Mouse (Mus musculus) forebrain, embryonic 16.5 days (tissue): ENCODE measurements around the gene Agtpbp1. TPM values are rescaled to one million over a fixed set of nuclear protein-coding genes. Genes with fewer than 3 reads are reported as not detected.
"Not testable (repeated sequence)": the region's sequence is repeated elsewhere in the genome, so short reads cannot be mapped to it uniquely, and the experiment has no call there.

Experiments used
- ATAC-seq: fragments of 200-750 bp; cut with Nextera tagmentation; 2 replicates; pipeline ENCODE4 v1.8.0; 2017; ENCODE audit warnings: mild to moderate bottlenecking, moderate library complexity
- H3K27ac ChIP-seq: fragments of 300-500 bp; sonication (generic); 2 replicates; pipeline ENCODE4 v1.5.1; 2014; ENCODE audit warnings: low read length, control low read depth
- H3K27me3 ChIP-seq: fragments of 300-500 bp; sonication (generic); replicated peaks from 2 replicates; pipeline ENCODE4 v1.6.1; 2014; ENCODE audit warnings: low read length; ENCODE audit not compliant: control insufficient read depth, insufficient read depth
- H3K36me3 ChIP-seq: fragments of 300-500 bp; sonication (generic); 2 replicates; pipeline ENCODE4 v1.6.1; 2014; ENCODE audit not compliant: control insufficient read depth, insufficient read depth
- H3K4me1 ChIP-seq: fragments of 300-500 bp; sonication (generic); replicated peaks from 2 replicates; pipeline ENCODE4 v1.6.1; 2014; ENCODE audit warnings: low read length; ENCODE audit not compliant: control insufficient read depth, insufficient read depth
- H3K4me2 ChIP-seq: fragments of 300-500 bp; sonication (generic); 2 replicates; pipeline ENCODE4 v1.6.1; 2014; ENCODE audit warnings: mild to moderate bottlenecking, low read length, control low read depth
- H3K4me3 ChIP-seq: fragments of 300-500 bp; sonication (generic); replicated peaks from 2 replicates; pipeline ENCODE4 v1.5.1; 2014; ENCODE audit warnings: mild to moderate bottlenecking, low read length, control low read depth
- H3K9ac ChIP-seq: fragments of 300-500 bp; sonication (generic); replicated peaks from 2 replicates; pipeline ENCODE4 v1.6.1; 2014; ENCODE audit warnings: low read depth, low read length, control low read depth
- H3K9me3 ChIP-seq: fragments of 300-500 bp; sonication (generic); 2 replicates; pipeline ENCODE4 v1.6.1; 2016; ENCODE audit warnings: low read length; ENCODE audit not compliant: control insufficient read depth
- WGBS: fragments of 180-500 bp; shearing (Covaris S2); extraction: QIAGEN DNeasy Blood & Tissue Kit; methylation state at CpG from one replicate; pipeline ENCODE4 v1.1.7; 2014; 5-methylcytosine and 5-hydroxymethylcytosine counted together
- polyA plus RNA-seq: library from polyadenylated mRNA; unstranded; fragments of >200 nt; fragmentation: Nextera tagmentation; extraction: Ambion mirVana; gene quantifications from 2 replicates; pipeline ENCODE4 v1.2.1, GENCODE M21; 2015

Agtpbp1 gene
- polyA plus RNA-seq, 1 experiment from 2014 or later: 56.1 TPM

DNA sequence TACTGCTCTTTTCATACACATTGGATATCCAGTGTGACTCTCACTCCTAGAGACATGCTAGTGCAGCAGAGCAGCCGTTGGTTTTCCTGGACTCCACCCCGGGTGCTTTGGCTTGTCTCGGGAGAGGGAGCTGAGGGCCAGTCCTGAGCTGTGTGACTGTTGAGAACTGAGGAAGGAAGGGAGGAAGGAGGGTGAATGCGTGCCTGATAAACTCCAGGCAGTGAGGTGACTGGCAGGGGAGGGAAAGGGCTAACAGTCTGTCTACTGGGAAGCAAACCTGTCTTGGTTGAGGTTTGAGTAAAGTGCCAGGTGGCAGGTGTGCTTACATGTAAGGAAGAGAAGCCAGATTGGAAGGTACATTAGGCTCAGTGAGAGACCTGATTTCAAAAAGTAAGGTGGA, 28.8 kb upstream of the Agtpbp1 start:
- ATAC-seq: no peak
- 94% methylated on average over 4 of the region's 4 CpGs for WGBS
- Histone ChIP-seq H3K4me2 (no peak overlapping the region), H3K9ac (no peak overlapping the region), H3K4me1 (no peaks in the 10 kb centered on the region), H3K36me3 (peaks cover 25% of the 10 kb centered on the region), H3K27ac (no peak overlapping the region), H3K27me3 (no peaks in the 10 kb centered on the region), H3K4me3 (no peak overlapping the region), H3K9me3 (no peaks in the 10 kb centered on the region)

DNA sequence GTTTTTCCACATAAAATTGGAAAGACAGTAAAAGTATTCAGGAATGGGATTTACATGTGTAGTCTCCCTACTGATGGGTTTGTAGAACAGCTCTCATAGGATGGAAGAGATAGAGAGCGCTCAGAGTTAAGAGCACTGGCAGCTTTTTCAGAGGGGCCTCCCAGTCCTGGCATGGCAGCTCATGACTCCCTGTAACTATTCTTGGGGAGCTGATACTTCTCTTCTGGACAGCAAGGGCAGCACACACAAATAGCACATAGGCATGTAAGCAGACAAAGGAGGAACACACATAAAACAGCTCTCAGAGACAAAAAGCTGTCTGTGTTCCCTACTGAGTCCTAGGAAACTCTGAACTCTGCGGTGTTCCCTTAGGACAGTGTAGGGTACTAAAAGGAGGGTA, 25.4 kb upstream of the Agtpbp1 start:
- no peak overlapping the region for H3K4me3 ChIP-seq
- no peak overlapping the region for H3K4me2 ChIP-seq
- H3K36me3 ChIP-seq: peaks cover 32% of the 10 kb centered on the region
- no peaks in the 10 kb centered on the region for H3K27me3 ChIP-seq
- H3K9me3 ChIP-seq: no peaks in the 10 kb centered on the region
- ATAC-seq: no peak
- WGBS: 98% methylated on average over 2 of the region's 2 CpGs
- H3K4me1 ChIP-seq: no peaks in the 10 kb centered on the region
- H3K9ac ChIP-seq: no peak overlapping the region
- no peak overlapping the region for H3K27ac ChIP-seq

DNA sequence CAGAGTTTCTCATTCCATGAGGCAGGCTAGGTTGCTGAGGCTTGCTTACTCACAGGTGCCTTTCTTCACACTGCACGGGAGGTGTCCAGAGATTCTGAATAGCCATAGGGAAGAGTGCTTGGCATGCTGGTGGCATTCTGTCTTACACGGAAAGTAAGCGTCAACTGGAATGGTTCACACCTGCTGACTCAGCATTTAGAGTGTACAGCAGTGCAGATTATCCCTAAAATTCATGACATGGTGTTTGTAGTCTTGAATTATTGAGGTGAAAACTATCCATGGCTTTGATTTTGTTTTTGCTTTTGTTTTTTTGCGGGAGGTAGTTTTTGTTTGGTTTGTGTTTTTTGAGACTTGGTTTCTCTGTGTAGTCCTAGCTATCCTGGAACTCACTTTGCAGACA, 24.9 kb upstream of the Agtpbp1 start:
- Histone ChIP-seq H3K9me3 (no peaks in the 10 kb centered on the region), H3K4me2 (no peak overlapping the region), H3K27ac (no peak overlapping the region), H3K4me1 (no peaks in the 10 kb centered on the region), H3K9ac (no peak overlapping the region), H3K36me3 (peaks cover 33% of the 10 kb centered on the region), H3K27me3 (no peaks in the 10 kb centered on the region), H3K4me3 (no peak overlapping the region)
- 92% methylated on average over 4 of the region's 4 CpGs for WGBS
- ATAC-seq: no peak

DNA sequence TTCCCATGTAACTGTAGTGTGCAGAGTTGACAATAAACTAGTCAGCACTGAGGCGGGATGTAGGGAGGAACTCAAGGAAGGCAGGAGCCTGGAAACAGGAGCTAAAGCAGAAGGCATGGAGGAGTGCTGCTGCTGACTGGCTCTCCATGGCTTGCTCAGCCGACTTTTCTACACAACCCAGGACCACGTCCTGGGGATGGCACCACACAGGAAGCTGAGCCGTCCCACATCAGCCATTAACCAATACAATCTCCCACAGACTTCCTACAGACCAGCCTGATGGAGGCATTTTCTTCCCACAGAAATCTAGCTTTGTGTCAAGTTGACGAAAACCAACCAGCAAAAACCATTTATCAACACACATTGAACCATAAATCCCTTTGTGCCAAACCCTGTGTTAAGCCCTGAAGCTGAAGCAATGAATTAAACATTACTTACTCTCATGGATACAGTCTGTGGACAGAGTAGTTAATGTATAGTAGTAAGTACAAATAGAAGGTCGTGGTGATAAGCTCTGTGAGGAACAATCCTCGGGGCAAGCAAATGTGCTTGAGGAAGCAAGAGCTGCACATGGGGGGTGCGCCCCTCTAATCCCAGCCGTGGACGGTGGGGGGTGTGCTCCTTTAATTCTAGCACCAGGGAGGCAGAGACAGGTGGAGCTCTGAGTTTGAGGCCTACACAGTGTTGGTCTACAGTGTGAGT, 20.3 kb upstream of the Agtpbp1 start:
- no peaks in the 10 kb centered on the region for H3K4me1 ChIP-seq
- H3K9me3 ChIP-seq: no peaks in the 10 kb centered on the region
- peaks cover 59% of the 10 kb centered on the region for H3K36me3 ChIP-seq
- H3K4me2 ChIP-seq: no peak overlapping the region
- ATAC-seq: no peak
- 90% methylated on average over 10 of the region's 10 CpGs for WGBS
- H3K9ac ChIP-seq: no peak overlapping the region
- no peak overlapping the region for H3K4me3 ChIP-seq
- H3K27me3 ChIP-seq: no peaks in the 10 kb centered on the region
- no peak overlapping the region for H3K27ac ChIP-seq

DNA sequence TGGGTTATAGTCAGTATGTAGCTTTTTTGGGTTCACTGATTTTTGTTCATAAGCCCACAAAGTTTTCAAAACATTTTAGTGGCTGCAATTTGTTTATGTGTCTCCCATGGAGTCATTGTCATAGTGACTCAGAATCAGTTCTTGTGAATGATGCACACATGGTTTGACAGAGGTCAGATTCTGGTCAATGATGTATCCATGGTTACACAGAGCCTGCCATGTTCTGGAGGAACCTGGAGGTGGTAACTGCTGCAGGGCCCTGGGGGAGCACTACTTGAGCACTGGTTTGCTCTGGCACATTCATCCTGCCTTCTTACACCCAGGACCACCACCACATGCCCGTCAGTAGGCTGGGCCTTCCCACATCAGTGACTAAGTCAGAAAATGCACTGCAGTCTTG, 19.5 kb upstream of the Agtpbp1 start:
- Histone ChIP-seq H3K4me1 (no peaks in the 10 kb centered on the region), H3K36me3 (peaks cover 55% of the 10 kb centered on the region), H3K9ac (no peak overlapping the region), H3K4me3 (no peak overlapping the region), H3K27ac (no peak overlapping the region), H3K27me3 (no peaks in the 10 kb centered on the region), H3K4me2 (no peak overlapping the region), H3K9me3 (no peaks in the 10 kb centered on the region)
- no peak for ATAC-seq
- WGBS: 92% methylated on average over 1 of the region's 1 CpGs

DNA sequence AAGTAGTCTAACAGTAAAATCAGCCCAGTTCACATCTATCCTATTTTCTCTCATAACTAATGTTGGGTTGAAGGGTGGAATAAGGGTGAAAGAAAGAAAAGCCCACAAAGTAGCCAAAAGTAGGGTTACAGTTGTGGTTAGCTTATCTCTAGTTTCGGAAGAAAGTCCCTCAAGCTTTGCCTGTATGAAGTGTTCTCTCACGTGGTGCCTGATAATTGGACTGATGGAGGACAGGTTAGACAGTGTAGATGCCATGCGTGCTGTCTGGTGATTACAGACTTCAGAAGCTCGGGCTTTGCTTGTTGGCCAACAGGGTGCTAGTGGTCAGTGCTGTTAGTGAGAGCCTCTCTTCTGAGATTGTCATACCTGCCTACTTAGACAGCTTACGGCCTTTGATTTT, 18.1 kb upstream of the Agtpbp1 start:
- Histone ChIP-seq H3K9ac (no peak overlapping the region), H3K36me3 (peaks cover 46% of the 10 kb centered on the region), H3K27ac (no peak overlapping the region), H3K4me3 (no peak overlapping the region), H3K4me2 (no peak overlapping the region), H3K27me3 (no peaks in the 10 kb centered on the region), H3K4me1 (no peaks in the 10 kb centered on the region), H3K9me3 (no peaks in the 10 kb centered on the region)
- WGBS: 96% methylated on average over 5 of the region's 5 CpGs
- no peak for ATAC-seq

DNA sequence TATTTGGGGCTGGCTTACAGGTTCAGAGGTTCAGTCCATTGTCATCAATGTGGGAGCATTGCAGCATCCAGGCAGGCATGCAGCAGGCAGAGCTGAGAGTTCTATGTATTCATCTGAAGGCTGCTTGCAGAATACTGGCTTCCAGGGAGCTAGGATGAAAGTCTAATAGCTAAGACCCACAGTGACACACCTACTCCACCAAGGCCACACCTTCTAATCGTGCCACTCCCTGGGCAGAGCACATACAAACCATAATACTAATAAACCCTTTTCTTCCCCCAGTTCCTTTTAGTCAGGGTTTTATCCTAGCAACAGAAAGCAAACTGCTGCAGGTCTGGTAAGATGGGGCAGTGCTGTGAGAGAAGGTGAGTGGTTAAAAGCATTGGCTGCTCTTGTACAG, 7.6 kb upstream of the Agtpbp1 start:
- Histone ChIP-seq H3K27me3 (no peaks in the 10 kb centered on the region), H3K36me3 (peaks cover 19% of the 10 kb centered on the region), H3K4me3 (no peak overlapping the region), H3K4me1 (peaks cover 10% of the 10 kb centered on the region), H3K27ac (no peak overlapping the region), H3K9me3 (no peaks in the 10 kb centered on the region), H3K4me2 (no peak overlapping the region), H3K9ac (no peak overlapping the region)
- WGBS: 96% methylated on average over 1 of the region's 1 CpGs
- ATAC-seq: no peak

DNA sequence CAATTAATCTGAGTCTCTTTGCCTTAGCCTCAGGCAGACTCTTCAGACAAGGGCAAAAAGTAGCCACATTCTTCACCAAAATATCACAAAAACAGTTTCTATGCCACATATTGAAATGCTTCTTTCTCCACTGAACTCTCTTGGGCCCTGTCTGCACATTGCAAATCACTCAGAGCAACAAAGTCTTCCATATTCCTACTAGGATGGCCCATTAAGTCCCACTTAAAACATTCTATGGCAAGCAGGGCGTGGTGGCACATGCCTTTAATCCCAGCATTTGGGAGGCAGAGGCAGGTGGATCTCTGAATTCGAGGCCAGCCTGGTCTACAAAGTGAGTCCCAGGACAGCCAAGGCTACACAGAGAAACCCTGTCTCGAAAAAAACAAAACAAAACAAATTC, 7.0 kb upstream of the Agtpbp1 start:
- H3K4me3 ChIP-seq, H3K27ac ChIP-seq, H3K9me3 ChIP-seq, H3K27me3 ChIP-seq, H3K4me2 ChIP-seq, H3K9ac ChIP-seq, ATAC-seq: not testable (repeated sequence)
- 90% methylated on average over 3 of the region's 3 CpGs for WGBS
- Histone ChIP-seq H3K36me3 (peaks cover 19% of the 10 kb centered on the region), H3K4me1 (peaks cover 16% of the 10 kb centered on the region)

DNA sequence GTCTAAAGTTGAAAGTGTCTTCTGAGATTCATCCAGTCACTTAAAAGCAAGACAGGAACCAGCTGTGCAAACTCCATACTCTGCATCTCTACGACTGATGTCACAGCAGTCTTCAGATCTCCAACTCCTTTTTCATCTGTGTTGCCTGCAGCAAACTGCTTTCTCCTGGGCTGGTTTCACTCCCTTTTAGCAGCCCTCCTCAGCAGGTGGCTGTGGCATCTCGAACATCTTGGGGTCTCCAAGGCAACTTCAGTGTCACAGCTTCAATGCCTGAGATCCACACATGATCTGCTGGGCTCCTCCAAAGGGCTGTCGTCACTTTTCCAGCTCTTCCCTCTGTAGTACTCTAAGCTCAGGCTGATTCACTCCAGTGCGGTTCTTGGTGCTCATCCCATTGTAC, 5.7 kb upstream of the Agtpbp1 start:
- Histone ChIP-seq H3K36me3 (peaks cover 14% of the 10 kb centered on the region), H3K4me2 (no peak overlapping the region), H3K27ac (no peak overlapping the region), H3K9ac (no peak overlapping the region), H3K9me3 (no peaks in the 10 kb centered on the region), H3K4me1 (peaks cover 28% of the 10 kb centered on the region), H3K27me3 (no peaks in the 10 kb centered on the region), H3K4me3 (no peak overlapping the region)
- ATAC-seq: no peak
- WGBS: 92% methylated on average over 4 of the region's 4 CpGs

DNA sequence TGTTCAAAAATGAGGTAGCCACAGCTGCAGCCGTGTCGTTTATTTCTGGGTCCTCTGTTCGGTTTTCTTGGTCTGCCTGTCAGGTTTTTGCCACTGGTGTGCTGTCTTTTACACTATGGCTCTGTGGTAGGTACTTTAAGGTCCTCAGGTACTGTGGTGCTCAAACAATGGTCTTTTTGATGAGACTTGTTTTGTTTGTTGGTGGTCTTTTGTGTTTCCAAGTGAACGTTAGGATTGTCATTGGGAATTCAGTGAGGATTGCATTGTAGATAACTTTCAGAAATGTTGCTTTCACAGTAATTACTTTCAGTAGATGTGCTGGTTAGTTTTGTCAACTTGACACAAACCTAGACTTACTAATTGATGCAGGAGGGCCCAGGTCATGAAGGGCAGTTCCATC, 4.6 kb upstream of the Agtpbp1 start:
- no peaks in the 10 kb centered on the region for H3K9me3 ChIP-seq
- H3K36me3 ChIP-seq: peaks cover 12% of the 10 kb centered on the region
- H3K27ac ChIP-seq: no peak overlapping the region
- no peaks in the 10 kb centered on the region for H3K27me3 ChIP-seq
- H3K4me1 ChIP-seq: peaks cover 28% of the 10 kb centered on the region
- no peak overlapping the region for H3K4me2 ChIP-seq
- no peak overlapping the region for H3K9ac ChIP-seq
- no peak for ATAC-seq
- WGBS: 81% methylated on average over 4 of the region's 4 CpGs
- no peak overlapping the region for H3K4me3 ChIP-seq
